Mouse (Mus musculus) ES-Bruce4 (cell line): Measurements from ENCODE around the gene Dennd4a. TPM values are rescaled to one million over a fixed set of nuclear protein-coding genes. Genes with fewer than 3 reads are reported as not detected.

ENCODE experiments used
- H3K27ac ChIP-seq: 2 replicates; pipeline ENCODE4 v1.5.1; 2012; ENCODE audit warnings: low read length, inconsistent platforms; ENCODE audit not compliant: insufficient read depth
- H3K27me3 ChIP-seq: 2 replicates; pipeline ENCODE4 v1.6.1; 2012; ENCODE audit warnings: mild to moderate bottlenecking, low read length, inconsistent platforms; ENCODE audit not compliant: control insufficient read depth, poor library complexity, insufficient read depth, severe bottlenecking
- H3K36me3 ChIP-seq: 2 replicates; pipeline ENCODE4 v1.6.1; 2012; ENCODE audit warnings: inconsistent platforms, mild to moderate bottlenecking, low read length, moderate library complexity; ENCODE audit not compliant: control insufficient read depth, poor library complexity, insufficient read depth, severe bottlenecking
- H3K4me1 ChIP-seq: one replicate; pipeline ENCODE4 v1.8.1; 2011; ENCODE audit warnings: low read length; ENCODE audit not compliant: control insufficient read depth, insufficient read depth
- H3K4me3 ChIP-seq: 2 replicates; pipeline ENCODE4 v1.5.1; 2011; ENCODE audit warnings: low read depth, mild to moderate bottlenecking, low read length
- H3K9ac ChIP-seq: 2 replicates; pipeline ENCODE4 v1.6.1; 2012; ENCODE audit warnings: low read depth, mild to moderate bottlenecking, inconsistent platforms; ENCODE audit not compliant: poor library complexity, severe bottlenecking
- H3K9me3 ChIP-seq: replicated peaks from 2 replicates; pipeline ENCODE4 v1.6.1; 2012; ENCODE audit warnings: mild to moderate bottlenecking, low read length, inconsistent platforms; ENCODE audit not compliant: control insufficient read depth, poor library complexity, insufficient read depth, severe bottlenecking
- CTCF ChIP-seq: IDR thresholded peaks from one replicate; pipeline ENCODE4 v1.8.1; 2011; ENCODE audit warnings: low read depth, low read length
- EP300 ChIP-seq: IDR thresholded peaks from 2 replicates; pipeline ENCODE4 v1.6.1; 2011; ENCODE audit warnings: low read depth, low read length; ENCODE audit not compliant: insufficient read depth
- POLR2A ChIP-seq: IDR thresholded peaks from one replicate; pipeline ENCODE4 v1.8.1; 2011; ENCODE audit warnings: low read length; ENCODE audit not compliant: insufficient read depth
- polyA plus RNA-seq: library from polyadenylated mRNA; stranded (reverse); fragments of >200 nt; gene quantifications from 2 replicates; pipeline ENCODE4 v1.2.4, GENCODE M21; 2011; ENCODE audit warnings: low read depth; ENCODE audit not compliant: missing spikeins, insufficient read depth, insufficient read length

Dennd4a gene
- 8.6 and 9.8 TPM in 2 replicates for polyA plus RNA-seq

DNA sequence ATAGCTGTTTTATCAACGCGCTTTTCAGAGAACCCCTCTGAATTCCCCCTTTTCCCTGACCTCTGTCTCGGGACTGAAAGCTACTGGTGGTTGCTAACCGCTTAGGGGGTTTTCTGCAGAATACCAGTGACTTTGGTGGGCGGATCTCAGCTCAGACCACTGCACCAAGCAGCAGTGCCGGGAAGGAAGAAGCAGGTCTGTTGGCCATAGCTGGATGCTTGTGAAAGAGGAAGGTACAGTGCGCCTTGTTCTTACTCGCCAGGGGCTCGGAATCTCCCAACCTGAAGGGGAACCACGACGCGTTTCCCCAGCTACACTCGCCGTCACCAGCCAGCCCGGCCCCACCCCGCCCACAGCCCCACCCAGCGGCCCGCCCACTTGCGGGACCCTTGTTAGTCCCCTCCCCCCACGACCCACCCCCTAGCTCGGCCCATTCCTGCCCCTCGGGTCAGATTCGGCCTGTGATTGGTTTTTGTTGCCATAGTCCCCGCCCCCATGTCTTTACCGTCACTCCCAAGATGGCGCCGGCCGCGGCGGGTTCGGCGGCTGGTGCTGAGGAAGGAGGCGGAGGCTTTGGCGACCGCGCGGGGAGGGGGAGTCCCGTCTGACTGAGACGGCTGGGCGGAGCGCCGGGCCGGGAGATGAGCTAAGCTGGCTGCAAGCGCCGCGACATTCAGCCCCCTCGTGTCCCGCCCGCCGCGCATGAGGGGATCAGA is at the start of gene Dennd4a:
Gene Dennd4a, plus strand, starts transcription at position 519 of the 716 bp plus-strand sequence.
- no peaks in the 10 kb centered on the region for H3K36me3 ChIP-seq
- TF ChIP-seq EP300 (no peak), POLR2A (no peak), CTCF (no peak)
- no peak within 1 kb of the TSS for H3K27ac ChIP-seq
- H3K4me3 ChIP-seq = peak within 1 kb of the TSS; percentile 93
- H3K27me3 ChIP-seq = no peaks in the 10 kb centered on the region
- H3K9ac ChIP-seq = peak within 1 kb of the TSS; percentile 73
- H3K9me3 ChIP-seq = no peaks in the 10 kb centered on the region
- H3K4me1 ChIP-seq = no peaks in the 10 kb centered on the region

DNA sequence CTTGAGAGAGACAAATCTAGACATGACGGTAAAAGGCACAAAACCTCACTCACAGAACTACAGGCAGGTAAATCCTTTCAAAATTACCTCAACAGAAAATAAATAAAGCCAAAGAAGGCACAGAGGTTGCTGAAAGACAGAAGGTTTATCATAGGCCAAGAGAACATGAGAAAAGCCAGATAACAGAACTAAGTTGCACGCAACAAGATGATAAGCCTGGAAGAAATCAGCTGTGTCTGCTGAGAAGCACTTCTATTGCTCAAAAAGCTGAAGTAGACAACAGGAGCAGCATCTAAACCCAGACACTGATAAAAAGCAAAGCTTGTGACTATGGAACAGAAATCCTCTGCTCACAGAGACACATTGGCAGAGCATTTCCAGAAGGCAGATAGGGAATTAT is 46.3 kb upstream of the Dennd4a start:
- Histone ChIP-seq H3K27me3 (no peaks in the 10 kb centered on the region), H3K36me3 (no peaks in the 10 kb centered on the region), H3K27ac (no peak overlapping the region), H3K4me1 (no peaks in the 10 kb centered on the region), H3K9me3 (no peaks in the 10 kb centered on the region), H3K9ac (no peak overlapping the region), H3K4me3 (no peak overlapping the region)
- no peak for TF ChIP-seq POLR2A
- no peak for TF ChIP-seq EP300
- no peak for TF ChIP-seq CTCF

DNA sequence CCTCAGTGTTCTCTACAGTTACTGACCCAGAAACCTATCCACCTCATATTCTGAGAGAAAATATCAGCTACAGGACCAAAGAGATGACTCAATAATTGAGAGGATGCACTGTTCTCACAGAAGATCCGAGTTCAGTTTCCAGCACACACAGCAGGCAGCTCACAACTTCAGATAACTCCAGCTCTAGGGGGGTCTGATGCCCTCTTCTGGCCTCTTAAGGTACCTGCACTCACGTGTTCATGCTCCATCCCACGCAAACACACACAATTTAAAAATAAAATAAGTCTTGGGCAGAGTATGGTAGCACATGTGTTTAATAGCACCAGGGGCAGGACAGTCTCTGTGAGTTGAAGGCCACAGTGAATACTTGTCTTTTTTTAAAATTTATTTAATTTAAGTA is 45.0 kb upstream of the Dennd4a start:
- TF ChIP-seq EP300 (no peak), CTCF (peak; percentile 24), POLR2A (no peak)
- no peak overlapping the region for H3K27ac ChIP-seq
- no peak overlapping the region for H3K9ac ChIP-seq
- no peaks in the 10 kb centered on the region for H3K4me1 ChIP-seq
- no peaks in the 10 kb centered on the region for H3K27me3 ChIP-seq
- no peaks in the 10 kb centered on the region for H3K36me3 ChIP-seq
- no peak overlapping the region for H3K4me3 ChIP-seq
- no peaks in the 10 kb centered on the region for H3K9me3 ChIP-seq

DNA sequence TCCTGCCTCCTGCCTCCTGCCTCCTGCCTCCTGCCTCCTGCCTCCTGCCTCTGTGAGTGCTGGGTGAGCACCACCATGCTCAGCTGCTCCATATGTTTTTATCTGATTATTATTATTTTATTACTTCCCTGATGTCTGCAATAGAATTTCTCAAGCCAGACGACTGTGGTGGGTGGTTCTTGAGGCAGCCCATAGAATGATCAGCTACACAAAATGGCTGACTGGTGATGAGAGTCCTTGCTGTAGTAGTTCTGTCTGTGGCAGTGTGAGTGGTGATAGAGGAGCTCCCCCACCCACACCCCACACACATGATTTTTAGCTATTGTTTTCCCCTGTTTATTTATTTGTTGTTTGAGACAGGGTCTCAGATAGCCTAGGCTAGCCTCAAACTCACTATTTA is 43.3 kb upstream of the Dennd4a start:
- Histone ChIP-seq H3K9ac (no peak overlapping the region), H3K4me1 (no peaks in the 10 kb centered on the region), H3K27ac (no peak overlapping the region), H3K36me3 (no peaks in the 10 kb centered on the region), H3K4me3 (no peak overlapping the region), H3K9me3 (no peaks in the 10 kb centered on the region), H3K27me3 (no peaks in the 10 kb centered on the region)
- TF ChIP-seq CTCF = no peak
- TF ChIP-seq POLR2A = no peak
- no peak for TF ChIP-seq EP300

DNA sequence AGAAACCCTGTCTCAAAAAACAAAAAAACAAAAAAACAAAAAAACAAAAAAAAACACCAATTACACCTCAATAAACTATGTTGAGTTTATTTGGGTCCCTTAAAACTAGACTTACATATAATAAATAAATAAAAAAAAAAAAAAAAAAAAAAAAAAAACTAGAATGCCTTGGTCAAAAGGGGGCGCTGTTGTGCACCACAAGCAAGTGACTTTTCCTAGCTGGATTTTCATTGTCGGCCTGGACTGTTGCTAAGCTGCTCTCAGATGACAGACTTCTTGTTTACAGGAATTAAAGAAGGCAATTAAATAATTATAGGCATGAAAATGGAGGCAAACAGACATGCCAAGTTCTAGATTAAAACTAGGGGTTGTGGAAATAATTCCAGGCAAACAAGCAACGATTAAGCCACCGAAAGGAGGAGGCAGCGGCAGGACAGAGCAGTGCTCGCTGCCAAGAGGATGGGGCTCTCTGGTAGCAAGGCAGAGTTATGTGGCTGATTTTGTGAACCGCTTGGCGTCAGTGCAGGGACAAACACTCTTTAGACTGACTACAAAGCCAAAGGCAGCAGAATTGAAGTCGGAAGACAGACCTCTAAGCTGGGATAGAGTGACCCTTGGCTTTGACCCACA is 42.0 kb upstream of the Dennd4a start:
- Histone ChIP-seq H3K9me3 (no peaks in the 10 kb centered on the region), H3K4me3 (no peak overlapping the region), H3K36me3 (no peaks in the 10 kb centered on the region), H3K27ac (no peak overlapping the region), H3K9ac (no peak overlapping the region), H3K27me3 (no peaks in the 10 kb centered on the region), H3K4me1 (no peaks in the 10 kb centered on the region)
- peak; percentile 16 for TF ChIP-seq CTCF
- TF ChIP-seq EP300 = no peak
- TF ChIP-seq POLR2A = no peak

DNA sequence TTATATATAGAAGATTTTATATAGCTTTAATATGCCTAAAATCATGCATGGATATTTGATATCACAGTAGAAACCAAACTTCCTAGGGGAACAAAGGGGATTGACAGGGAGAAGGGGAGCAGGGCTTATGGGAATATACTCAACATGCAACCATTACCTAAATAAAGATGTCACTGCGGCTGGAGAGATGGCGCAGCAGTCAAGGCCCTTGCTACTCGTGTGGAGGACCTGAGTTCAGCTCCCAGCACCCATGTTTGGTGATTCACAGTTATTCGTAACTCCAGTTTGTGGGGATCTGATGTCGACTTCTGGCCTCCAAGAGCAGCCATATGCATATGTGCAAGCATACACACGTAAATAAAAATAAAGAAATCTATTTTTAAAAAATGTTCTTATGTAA is 41.2 kb upstream of the Dennd4a start:
- H3K27ac ChIP-seq = no peak overlapping the region
- no peaks in the 10 kb centered on the region for H3K4me1 ChIP-seq
- H3K9ac ChIP-seq = no peak overlapping the region
- no peaks in the 10 kb centered on the region for H3K27me3 ChIP-seq
- TF ChIP-seq POLR2A (no peak), EP300 (no peak), CTCF (no peak)
- H3K4me3 ChIP-seq = no peak overlapping the region
- H3K9me3 ChIP-seq = no peaks in the 10 kb centered on the region
- no peaks in the 10 kb centered on the region for H3K36me3 ChIP-seq
